Mouse (Mus musculus) heart, adult 2 months (tissue): Measurements from ENCODE around the gene Gm20379.

Source experiments
- CTCF ChIP-seq: fragments of 200-600 bp; IDR thresholded peaks from 2 replicates; pipeline ENCODE4 v1.8.1; 2022; ENCODE audit warnings: antibody characterized with exemption, mild to moderate bottlenecking, moderate library complexity
- EP300 ChIP-seq: fragments of 200-500 bp; IDR thresholded peaks from 2 replicates; pipeline ENCODE4 v1.6.1; 2011; ENCODE audit warnings: low read depth, low read length, control low read depth; ENCODE audit not compliant: insufficient read depth
- POLR2A ChIP-seq: fragments of 200-500 bp; IDR thresholded peaks from 2 replicates; pipeline ENCODE4 v1.6.1; 2011; ENCODE audit warnings: mild to moderate bottlenecking, low read depth, low read length, control low read depth; ENCODE audit not compliant: insufficient read depth

- no peak for TF ChIP-seq CTCF
- TF ChIP-seq POLR2A, result no peak
- no peak for TF ChIP-seq EP300
Observed at GRCm38 (mm10) chr13:92355272-92355643, 49.5 kb downstream of the Gm20379 start.
